Mouse (Mus musculus) adrenal gland, adult (tissue): ENCODE measurements around the gene Ift81.
"Not testable (repeated sequence)": the region's sequence is repeated elsewhere in the genome, so short reads cannot be mapped to it uniquely, and the experiment has no call there.

Experiments used
- DNase-seq, 2 experiments: peaks; one replicate each; pipeline ENCODE4 v3.0.0; 2022 to 2023; ENCODE audit warnings: low spot score in 1 of 2; ENCODE audit not compliant: inconsistent age in 2 of 2

Gene Ift81

GRCm38 (mm10) chr5:122613908-122614732 lies at the start of gene Ift81:
TSS of gene Ift81 (minus strand) at chr5:122614518.
- DNase-seq, result peak; percentile 95 to 98

GRCm38 (mm10) chr5:122662501-122662900 lies 48.2 kb upstream of the Ift81 start:
- no peak for DNase-seq

GRCm38 (mm10) chr5:122656808-122657207 lies 42.5 kb upstream of the Ift81 start:
- DNase-seq, result no peak

- no peak for DNase-seq
Observed at GRCm38 (mm10) chr5:122654268-122654573, 39.9 kb upstream of the Ift81 start.

- no peak for DNase-seq
Observed at GRCm38 (mm10) chr5:122653446-122654267, 39.3 kb upstream of the Ift81 start.

- peak in 1 of 2 experiments; percentile 47 for DNase-seq
Observed at GRCm38 (mm10) chr5:122653112-122653445, 38.8 kb upstream of the Ift81 start.

- DNase-seq, result peak; percentile 43 to 65
Observed at GRCm38 (mm10) chr5:122652506-122652905, 38.2 kb upstream of the Ift81 start.

GRCm38 (mm10) chr5:122650100-122650499 lies 35.8 kb upstream of the Ift81 start:
- no peak for DNase-seq

GRCm38 (mm10) chr5:122649264-122649663 lies 34.9 kb upstream of the Ift81 start:
- no peak for DNase-seq

GRCm38 (mm10) chr5:122647952-122648374 lies 33.6 kb upstream of the Ift81 start:
- DNase-seq, result not testable (repeated sequence)

GRCm38 (mm10) chr5:122647256-122647924 lies 33.1 kb upstream of the Ift81 start:
- no peak for DNase-seq

- DNase-seq, result no peak
Observed at GRCm38 (mm10) chr5:122646050-122646449, 31.7 kb upstream of the Ift81 start.

- DNase-seq, result no peak
Observed at GRCm38 (mm10) chr5:122645290-122645689, 31.0 kb upstream of the Ift81 start.

- DNase-seq, result peak; percentile 33 to 53
Observed at GRCm38 (mm10) chr5:122644111-122644607, 29.8 kb upstream of the Ift81 start.

- peak; percentile 36 to 61 for DNase-seq
Observed at GRCm38 (mm10) chr5:122643701-122644100, 29.4 kb upstream of the Ift81 start, which contains the start of gene P2rx7. TSS of gene P2rx7 (plus strand) at chr5:122643911.

- no peak for DNase-seq
Observed at GRCm38 (mm10) chr5:122639986-122640385, 25.7 kb upstream of the Ift81 start.

- no peak for DNase-seq
Observed at GRCm38 (mm10) chr5:122639517-122639916, 25.2 kb upstream of the Ift81 start.

GRCm38 (mm10) chr5:122638296-122638695 lies 24.0 kb upstream of the Ift81 start:
- DNase-seq, result no peak

GRCm38 (mm10) chr5:122636958-122637357 lies 22.6 kb upstream of the Ift81 start:
- no peak for DNase-seq

- DNase-seq, result no peak
Observed at GRCm38 (mm10) chr5:122636308-122636707, 22.0 kb upstream of the Ift81 start.

GRCm38 (mm10) chr5:122635228-122635627 lies 20.9 kb upstream of the Ift81 start:
- DNase-seq, result no peak
